Mouse (Mus musculus) layer of hippocampus, postnatal 36 days (tissue): ENCODE results near the gene Hpdl. TPM values are rescaled to one million over a fixed set of nuclear protein-coding genes. Genes with fewer than 3 reads are reported as not detected.
A peak's percentile ranks its signal among the peaks of the same experiment; 100 is the strongest.

Experiments used
- DNase-seq, 2 experiments: peaks; one replicate each; pipeline ENCODE4 v3.0.0; 2022
- total RNA-seq, 2 experiments: library from RNA; stranded (reverse); gene quantifications; 2 replicates each; pipeline ENCODE4 v1.2.3; 2021

The Hpdl gene
- total RNA-seq, 2 experiments from 2014 or later: 4.9 to 5.2 TPM

GRCm38 (mm10) chr4:116796442-116797110 lies 24.9 kb downstream of the Hpdl start:
- no peak for DNase-seq

- no peak for DNase-seq
Observed at GRCm38 (mm10) chr4:116794273-116794672, 27.2 kb downstream of the Hpdl start.

- DNase-seq: no peak
Observed at GRCm38 (mm10) chr4:116792453-116792852, 29.1 kb downstream of the Hpdl start.

GRCm38 (mm10) chr4:116788956-116789355 lies 32.6 kb downstream of the Hpdl start:
- DNase-seq: peak; percentile 46 to 71

GRCm38 (mm10) chr4:116787985-116788760 lies 33.3 kb downstream of the Hpdl start:
- no peak for DNase-seq

GRCm38 (mm10) chr4:116786587-116786986 lies 34.9 kb downstream of the Hpdl start:
- DNase-seq: no peak

GRCm38 (mm10) chr4:116782171-116782570 lies 39.3 kb downstream of the Hpdl start:
- no peak for DNase-seq

- DNase-seq: no peak
Observed at GRCm38 (mm10) chr4:116781366-116781765, 40.1 kb downstream of the Hpdl start.

GRCm38 (mm10) chr4:116780541-116780940 lies 41.0 kb downstream of the Hpdl start:
- no peak for DNase-seq

- no peak for DNase-seq
Observed at GRCm38 (mm10) chr4:116777079-116777478, 44.4 kb downstream of the Hpdl start.

- no peak for DNase-seq
Observed at GRCm38 (mm10) chr4:116776391-116776790, 45.1 kb downstream of the Hpdl start.

Other genes with a start within 250 kb of the Hpdl start
- gene Ccdc17, start 225.1 kb downstream of the Hpdl start, total RNA-seq: 1 to 10 TPM; 4.0 to 4.3 TPM
- 10 to 100 TPM; 34.5 to 35.9 TPM for gene Nasp, start 193.8 kb downstream of the Hpdl start, total RNA-seq
- gene Akr1a1, start 170.0 kb downstream of the Hpdl start, total RNA-seq: 100 to 1,000 TPM; 372 to 396 TPM
- 100 to 1,000 TPM; 148 to 168 TPM for gene Prdx1, start 136.2 kb downstream of the Hpdl start, total RNA-seq
- gene Mmachc, start 113.3 kb downstream of the Hpdl start, total RNA-seq: 10 to 100 TPM; 16.1 to 18.3 TPM
- 1 to 10 TPM; 2.8 to 5.3 TPM for gene Ccdc163, start 113.2 kb downstream of the Hpdl start, total RNA-seq
- 1 to 10 TPM; 4.1 to 5.0 TPM for gene Tesk2, start 100.8 kb downstream of the Hpdl start, total RNA-seq
- gene Toe1, start 14.1 kb downstream of the Hpdl start, total RNA-seq: 10 to 100 TPM; 12.7 to 14.2 TPM
- 1 to 10 TPM; 3.0 to 3.7 TPM for gene Mutyh, start 14.0 kb downstream of the Hpdl start, total RNA-seq
- 10 to 100 TPM; 17.6 to 18.5 TPM for gene Zswim5, start 55.7 kb upstream of the Hpdl start, total RNA-seq
- 10 to 100 TPM; 60.1 to 71.0 TPM for gene Urod, start 172.7 kb upstream of the Hpdl start, total RNA-seq
- gene Hectd3, start 173.6 kb upstream of the Hpdl start, total RNA-seq: 10 to 100 TPM; 41.3 to 41.5 TPM
- gene Eif2b3, start 197.7 kb upstream of the Hpdl start, total RNA-seq: 10 to 100 TPM; 18.7 to 18.9 TPM